Mouse (Mus musculus) MEL-GATA-1-ER (cell line): ENCODE results near the gene Fmo6.

ENCODE experiments used
- DNase-seq: peaks from one replicate; pipeline ENCODE4 v3.0.0-alpha.2; 2012; ENCODE audit warnings: low read depth; ENCODE audit errors: extremely low read depth

Fmo6 gene

DNA sequence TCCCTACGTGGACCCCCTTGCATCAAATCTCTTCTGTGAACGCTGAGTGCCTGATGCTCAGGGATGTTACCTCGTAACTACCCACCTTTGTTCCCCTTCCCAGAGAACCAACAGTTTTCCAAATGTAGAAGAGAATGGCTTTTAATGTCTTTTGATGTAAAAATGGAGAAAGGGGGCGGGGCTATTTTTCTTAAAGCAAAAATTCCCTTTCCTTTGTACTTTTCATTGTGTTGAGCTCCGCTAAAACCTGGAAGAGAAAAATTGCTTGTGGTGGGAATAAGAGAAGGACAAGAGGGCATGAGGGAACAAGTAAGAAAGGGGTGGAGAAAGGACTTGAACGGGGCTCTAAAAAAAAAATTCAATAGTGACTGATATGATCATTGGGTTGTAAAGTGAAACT is at the start of gene Fmo6:
Gene Fmo6, minus strand, starts transcription at position 101 of the 400 bp plus-strand sequence.
- DNase-seq = no peak

GRCm38 (mm10) chr1:162986777-162987176 is 49.5 kb upstream of the Fmo6 start:
- DNase-seq = no peak

DNA sequence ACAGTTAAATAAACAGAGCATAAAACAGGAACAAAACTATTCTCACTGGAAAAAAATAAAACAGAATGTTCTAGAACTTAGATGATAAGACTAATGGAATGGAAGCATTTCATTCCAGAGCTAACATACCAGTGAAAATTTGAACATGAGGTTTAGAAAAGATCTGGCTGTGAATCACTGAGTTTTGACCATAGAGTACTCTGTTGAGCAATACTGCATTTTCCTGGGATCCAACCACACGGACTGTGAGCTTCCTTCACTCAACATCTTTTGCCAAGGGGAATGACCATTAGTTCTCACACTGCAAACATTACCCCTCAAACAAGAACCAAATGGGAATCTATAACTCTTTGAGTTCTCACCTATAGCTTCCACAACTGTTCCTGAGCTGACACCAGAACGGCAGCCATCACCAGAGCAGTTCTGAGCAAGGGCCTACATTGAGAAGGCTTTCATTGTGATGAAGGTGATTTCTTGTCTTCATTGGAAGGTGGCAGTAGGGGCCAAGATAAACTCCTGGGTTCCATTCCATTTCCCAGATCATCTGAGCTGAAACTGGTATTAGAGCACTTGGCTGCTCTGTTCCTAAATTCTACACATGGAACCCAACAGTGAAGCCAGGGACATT is 48.9 kb upstream of the Fmo6 start:
- no peak for DNase-seq

DNA sequence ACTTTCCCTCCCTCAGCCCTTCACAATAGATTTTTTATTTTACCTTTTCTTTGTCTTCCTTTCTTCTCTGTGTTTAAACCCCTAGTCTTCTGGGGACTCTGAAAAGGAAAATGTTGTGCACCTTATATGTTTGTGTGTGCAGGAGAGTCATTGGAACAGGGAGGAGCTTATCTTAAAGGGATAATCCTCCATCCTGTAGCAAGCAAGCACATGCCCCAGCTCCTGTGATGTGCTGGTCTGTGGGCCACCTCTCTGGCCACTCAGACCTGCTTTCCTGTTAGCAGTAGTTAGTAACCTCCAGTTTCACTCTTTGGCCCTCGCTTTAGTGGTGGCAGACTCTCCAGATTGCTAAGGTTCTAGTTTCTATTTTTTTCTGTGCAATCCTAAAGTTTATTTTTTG is 47.1 kb upstream of the Fmo6 start, which contains the start of gene Fmo3:
Gene Fmo3, minus strand, starts transcription at position 101 of the 400 bp plus-strand sequence.
- no peak for DNase-seq

- no peak for DNase-seq
Measured at GRCm38 (mm10) chr1:162963556-162963955, 26.2 kb upstream of the Fmo6 start.

GRCm38 (mm10) chr1:162957422-162957821 is 20.1 kb upstream of the Fmo6 start:
- no peak for DNase-seq

DNA sequence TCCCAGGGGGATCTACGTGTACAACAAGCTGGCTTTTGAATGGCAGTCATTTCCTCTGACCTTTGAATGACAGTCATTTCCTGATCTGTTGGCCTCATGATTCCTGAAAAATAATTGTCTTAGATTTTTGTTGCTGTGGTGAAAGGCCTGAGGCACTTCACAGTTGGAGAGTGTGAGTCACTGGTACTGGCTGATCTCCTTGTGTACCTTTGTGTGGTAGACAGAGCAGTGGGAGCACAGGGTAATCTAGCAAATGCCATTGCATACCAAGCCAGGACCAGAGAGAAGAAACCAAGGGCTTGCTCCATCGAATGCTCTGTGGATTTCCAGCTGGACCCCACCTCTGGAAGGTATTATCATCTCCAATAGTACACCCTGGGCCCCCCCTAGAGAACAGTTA is 15.8 kb upstream of the Fmo6 start:
- no peak for DNase-seq

GRCm38 (mm10) chr1:162949763-162950162 is 12.4 kb upstream of the Fmo6 start:
- DNase-seq = no peak

GRCm38 (mm10) chr1:162947934-162948333 is 10.6 kb upstream of the Fmo6 start:
- no peak for DNase-seq

DNA sequence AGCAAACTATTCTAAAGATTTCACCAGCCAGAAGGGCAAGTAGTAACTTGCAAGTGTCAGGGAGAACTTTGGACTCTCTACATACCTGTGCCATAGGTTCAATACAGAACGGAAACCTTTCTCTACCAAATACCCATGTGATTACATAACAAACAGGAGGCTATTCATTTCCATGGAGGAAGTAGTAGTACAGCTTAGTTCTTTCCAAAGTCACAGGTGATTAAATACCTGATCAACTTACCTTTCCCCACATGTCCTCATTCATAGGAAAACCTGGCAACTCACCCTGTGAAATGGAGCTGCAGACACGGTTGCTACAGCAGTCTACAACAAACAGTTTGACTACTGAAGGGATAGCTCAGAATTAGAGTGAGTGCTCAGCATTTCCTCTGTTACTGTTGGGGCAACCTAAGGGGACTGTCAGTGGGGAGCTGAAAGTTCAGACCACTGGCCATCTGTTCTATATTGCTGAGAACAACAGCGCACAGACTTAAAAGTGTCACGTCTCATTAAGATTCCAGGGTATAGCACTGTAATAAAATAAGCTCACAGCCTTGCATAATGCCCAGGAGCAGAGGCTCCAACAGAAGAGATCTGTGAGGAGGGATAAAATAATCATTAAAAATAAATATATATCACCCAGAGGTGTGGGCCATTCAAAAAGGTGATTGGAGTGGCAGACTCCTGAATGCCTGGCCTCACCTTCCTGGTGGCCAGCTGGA is 9.7 kb upstream of the Fmo6 start:
- no peak for DNase-seq

GRCm38 (mm10) chr1:162943700-162944099 is 6.4 kb upstream of the Fmo6 start:
- no peak for DNase-seq

GRCm38 (mm10) chr1:162938696-162939351 is 1.5 kb upstream of the Fmo6 start:
- DNase-seq = no peak

GRCm38 (mm10) chr1:162937970-162938695 is 818 bp upstream of the Fmo6 start:
- DNase-seq = no peak

DNA sequence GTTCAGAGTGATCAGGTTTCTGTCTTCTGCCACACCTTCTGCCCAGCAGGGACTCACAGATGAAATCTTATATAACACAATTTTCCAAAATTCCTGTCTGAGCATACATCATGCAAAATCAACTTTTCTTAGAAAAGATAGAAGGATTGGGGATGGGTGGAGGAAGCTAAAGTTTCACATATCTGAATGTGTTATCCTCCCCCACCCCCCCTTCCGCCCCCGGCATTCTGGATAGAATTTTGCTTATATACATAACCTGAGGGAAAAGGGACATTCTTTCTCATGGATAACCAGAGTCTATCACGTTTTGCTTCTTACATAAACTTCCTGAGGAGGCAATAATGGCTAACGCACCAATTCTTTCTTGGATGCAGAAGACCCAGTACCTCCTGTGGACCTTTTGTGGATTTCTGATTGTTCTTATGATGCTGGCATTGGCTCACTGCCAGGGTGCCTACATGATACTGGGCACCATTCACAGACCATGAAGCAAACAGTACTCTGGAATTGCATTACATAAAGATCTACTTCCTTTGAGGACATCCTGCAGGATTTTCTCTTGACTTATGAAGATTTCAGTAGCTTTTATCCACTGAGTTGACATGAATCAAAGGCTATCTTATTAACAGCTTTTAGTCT is 2.8 kb downstream of the Fmo6 start:
- DNase-seq = no peak

DNA sequence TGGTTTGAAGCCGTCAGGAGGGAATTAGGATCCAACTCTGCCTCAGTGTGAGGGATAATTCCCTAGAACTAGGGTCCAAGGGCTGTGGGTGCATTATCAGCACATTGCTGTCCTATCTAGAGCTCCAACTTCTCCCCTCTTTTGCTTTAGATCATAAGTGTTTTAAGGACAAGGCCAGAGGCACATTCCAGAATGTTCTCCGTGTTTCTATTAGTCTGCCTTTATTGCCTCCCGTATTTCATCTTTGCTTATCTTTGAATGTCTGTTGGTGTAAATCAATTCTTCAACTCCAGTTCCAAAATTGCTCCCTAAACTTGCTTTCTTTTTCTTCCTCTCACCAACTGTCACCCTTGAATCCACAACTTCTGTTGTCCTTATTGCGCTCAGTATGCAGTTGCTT is 4.9 kb downstream of the Fmo6 start:
- no peak for DNase-seq

- DNase-seq = no peak
Measured at GRCm38 (mm10) chr1:162931880-162932279, 5.4 kb downstream of the Fmo6 start.

DNA sequence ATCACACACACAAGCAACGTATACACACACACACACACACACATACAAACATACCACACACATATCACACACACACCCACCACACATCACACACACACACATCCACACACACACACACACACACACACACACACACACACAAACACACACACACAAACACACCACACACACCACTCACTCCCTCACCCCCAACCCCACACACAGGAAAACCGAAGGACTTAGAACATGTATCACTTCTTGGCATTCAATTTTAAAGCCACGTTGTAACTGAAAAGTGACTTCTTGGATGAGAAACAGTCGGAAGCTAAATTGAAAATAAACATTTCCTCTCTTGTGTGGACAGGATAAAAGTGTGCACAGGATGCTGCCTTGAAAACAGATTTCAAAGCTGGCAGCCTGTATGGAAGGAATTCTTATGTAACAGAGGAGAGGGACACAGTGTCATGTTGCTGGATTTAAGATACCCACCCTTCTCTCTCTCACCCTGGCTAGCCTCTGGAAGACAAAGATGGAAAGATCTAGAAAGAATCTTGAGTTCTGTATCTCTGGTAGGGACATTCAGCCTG is 5.9 kb downstream of the Fmo6 start:
- DNase-seq = no peak

DNA sequence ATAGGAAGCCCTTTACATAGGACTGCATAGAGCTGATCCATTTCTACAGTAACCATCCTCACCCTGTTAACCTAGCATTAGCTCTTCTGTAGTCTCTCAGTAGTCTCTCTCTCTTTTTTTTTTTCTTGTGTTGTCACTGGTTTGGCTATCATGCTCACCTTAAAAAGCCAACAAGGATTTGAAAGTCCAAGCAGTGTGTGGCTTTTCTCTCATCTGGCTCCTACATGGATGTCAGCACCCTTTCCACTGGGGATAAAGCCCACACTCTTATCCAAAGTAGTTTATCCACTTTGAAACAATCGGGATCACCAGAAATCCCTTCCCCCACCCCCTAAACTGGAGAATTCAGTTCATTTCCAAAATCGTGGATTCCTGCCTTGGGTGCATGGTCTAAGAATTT is 6.7 kb downstream of the Fmo6 start:
- no peak for DNase-seq

DNA sequence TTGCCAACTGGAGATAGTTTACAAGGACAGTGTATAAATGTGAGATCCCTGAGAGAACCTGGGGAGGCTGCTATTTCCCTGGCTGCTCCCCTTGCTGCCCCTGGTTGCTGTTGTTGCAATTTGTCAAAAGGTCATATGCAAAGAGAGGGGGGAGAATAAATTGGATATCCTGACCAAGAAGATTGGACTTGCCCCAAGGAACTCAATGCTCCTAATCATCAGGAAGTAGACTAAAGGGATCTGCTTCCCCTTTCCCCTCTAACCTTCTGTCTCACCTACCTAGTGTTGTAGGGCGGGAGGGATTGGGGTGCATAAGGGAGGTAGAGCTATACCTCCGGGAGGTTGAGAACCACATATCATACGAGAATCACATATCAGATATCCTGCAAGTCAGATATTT is 8.2 kb downstream of the Fmo6 start:
- no peak for DNase-seq

- no peak for DNase-seq
Measured at GRCm38 (mm10) chr1:162925121-162925520, 12.2 kb downstream of the Fmo6 start.

- DNase-seq = no peak
Measured at GRCm38 (mm10) chr1:162916661-162917060, 20.7 kb downstream of the Fmo6 start.
